Mouse (Mus musculus) heart, embryonic 16.5 days (tissue): ENCODE results near the gene Cct5. TPM values are rescaled to one million over a fixed set of nuclear protein-coding genes. Genes with fewer than 3 reads are reported as not detected.

Experiments
- ATAC-seq: fragments of 200-750 bp; cut with Nextera tagmentation; replicated peaks from 2 replicates; pipeline ENCODE4 v1.8.0; 2017; ENCODE audit warnings: moderate number of reproducible peaks; ENCODE audit not compliant: insufficient read depth, low FRiP score; ENCODE audit errors: extremely low read depth
- H3K27ac ChIP-seq: fragments of 300-500 bp; sonication (generic); 2 replicates; pipeline ENCODE4 v1.5.1; 2014; ENCODE audit warnings: mild to moderate bottlenecking, low read length, control low read depth, moderate library complexity
- H3K27me3 ChIP-seq: fragments of 300-500 bp; sonication (generic); 2 replicates; pipeline ENCODE4 v1.6.1; 2014; ENCODE audit warnings: low read length, mixed read lengths; ENCODE audit not compliant: control insufficient read depth, insufficient read depth
- H3K36me3 ChIP-seq: fragments of 300-500 bp; sonication (generic); 2 replicates; pipeline ENCODE4 v1.6.1; 2014; ENCODE audit not compliant: control insufficient read depth, insufficient read depth
- H3K4me1 ChIP-seq: fragments of 300-500 bp; sonication (generic); 2 replicates; pipeline ENCODE4 v1.6.1; 2014; ENCODE audit warnings: low read length, mixed read lengths; ENCODE audit not compliant: control insufficient read depth, insufficient read depth
- H3K4me2 ChIP-seq: fragments of 300-500 bp; sonication (generic); 2 replicates; pipeline ENCODE4 v1.6.1; 2014; ENCODE audit warnings: low read depth, mild to moderate bottlenecking, control low read depth, low read length
- H3K4me3 ChIP-seq: fragments of 300-500 bp; sonication (generic); 2 replicates; pipeline ENCODE4 v1.5.1; 2014; ENCODE audit warnings: mild to moderate bottlenecking, control low read depth, low read length
- H3K9ac ChIP-seq: fragments of 300-500 bp; sonication (generic); 2 replicates; pipeline ENCODE4 v1.6.1; 2014; ENCODE audit warnings: low read length, control low read depth
- H3K9me3 ChIP-seq: fragments of 300-500 bp; sonication (generic); replicated peaks from 2 replicates; pipeline ENCODE4 v1.6.1; 2016; ENCODE audit warnings: low read length; ENCODE audit not compliant: control insufficient read depth
- WGBS: fragments of 180-500 bp; shearing (Covaris S2); extraction: QIAGEN DNeasy Blood & Tissue Kit; methylation state at CpG from one replicate; pipeline ENCODE4 v1.1.7; 2014; 5-methylcytosine and 5-hydroxymethylcytosine counted together
- polyA plus RNA-seq: library from polyadenylated mRNA; unstranded; fragments of >200 nt; fragmentation: Nextera tagmentation; extraction: Ambion mirVana; gene quantifications from 2 replicates; pipeline ENCODE4 v1.2.1, GENCODE M21; 2015

Cct5 gene
- polyA plus RNA-seq, 1 experiment from 2014 or later = 373 TPM

DNA sequence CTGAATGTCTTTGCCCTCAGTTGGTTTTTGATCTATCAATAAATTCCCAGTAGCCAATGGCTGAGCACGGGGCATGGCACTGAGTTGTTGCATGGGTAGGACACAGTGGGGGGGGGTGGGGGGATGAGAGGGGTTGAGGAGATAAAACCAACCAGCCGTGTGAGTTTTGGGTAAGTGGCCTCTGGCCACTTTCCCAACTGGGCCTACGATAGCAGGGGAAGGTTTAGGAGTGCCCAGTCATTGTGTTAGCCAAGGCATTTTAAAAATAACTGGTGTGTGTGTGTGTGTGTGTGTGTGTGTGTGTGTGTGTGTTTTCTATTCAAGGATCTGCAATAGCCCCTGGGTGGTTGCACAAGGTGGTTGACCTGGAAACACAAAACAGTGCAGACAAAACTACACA, 58.4 kb downstream of the Cct5 start:
- H3K4me1 ChIP-seq = peaks cover 28% of the 10 kb centered on the region
- H3K9ac ChIP-seq = no peak overlapping the region; the same call in 1 of the 2 replicates
- 10% methylated on average over 3 of the region's 3 CpGs for WGBS
- H3K4me2 ChIP-seq = no peak overlapping the region
- no peaks in the 10 kb centered on the region for H3K9me3 ChIP-seq
- ATAC-seq = peak; percentile 86
- H3K4me3 ChIP-seq = no peak overlapping the region
- peak overlapping the region; percentile 53 for H3K27ac ChIP-seq
- H3K27me3 ChIP-seq = no peaks in the 10 kb centered on the region
- no peaks in the 10 kb centered on the region for H3K36me3 ChIP-seq

DNA sequence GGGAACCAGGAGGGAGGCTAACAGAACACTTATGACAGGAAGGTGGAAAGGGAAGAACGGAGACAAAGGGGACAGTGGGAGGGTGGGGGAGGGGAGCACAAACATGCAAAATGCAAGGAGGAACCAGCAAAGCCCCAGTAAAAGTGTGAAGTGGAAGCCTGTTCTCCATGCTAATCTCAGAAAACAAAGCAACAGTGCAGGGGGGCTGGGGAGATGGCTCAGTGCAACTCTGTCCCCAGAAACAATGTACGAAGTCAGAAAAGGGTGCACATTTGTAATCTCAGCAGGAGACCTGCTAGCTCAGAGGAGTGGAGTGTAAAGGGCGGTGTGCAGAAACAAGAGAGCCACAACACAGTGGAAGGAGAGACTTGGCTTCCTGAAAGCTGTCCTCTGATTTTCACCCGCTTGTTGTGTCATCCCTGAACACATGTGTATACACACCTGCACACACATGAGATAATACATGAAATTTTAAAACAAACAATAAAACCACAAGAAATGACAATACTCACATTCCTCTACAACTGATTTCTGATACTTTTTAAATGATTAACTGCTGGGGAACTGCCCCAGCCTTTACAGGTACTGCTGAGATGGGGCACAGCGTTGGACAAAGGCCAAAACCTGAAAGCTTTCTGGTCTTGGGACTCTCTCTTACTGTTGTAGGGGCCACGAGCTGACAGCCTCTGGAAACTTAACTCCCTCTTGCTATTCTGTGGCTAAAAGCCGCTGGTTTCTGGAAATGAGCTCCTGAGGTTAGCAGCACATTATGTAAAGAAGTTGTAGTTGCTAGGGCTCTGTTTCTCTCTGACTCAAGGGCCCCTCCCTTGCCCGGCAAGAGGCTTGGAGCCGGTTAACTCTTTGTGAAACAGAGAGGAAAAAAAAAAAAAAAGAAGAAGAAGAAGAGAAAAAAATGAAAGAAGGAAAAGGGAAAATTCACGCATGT, 59.3 kb downstream of the Cct5 start:
- no peak for ATAC-seq

More for the DNA sequence above, 59.3 kb downstream of the Cct5 start:
- Histone ChIP-seq H3K9me3 (no peaks in the 10 kb centered on the region), H3K27ac (peak overlapping the region; percentile 46), H3K4me3 (no peak overlapping the region), H3K4me1 (peaks cover 28% of the 10 kb centered on the region), H3K9ac (peak overlapping the region; percentile 30; the same call in 1 of the 2 replicates), H3K36me3 (no peaks in the 10 kb centered on the region), H3K27me3 (no peaks in the 10 kb centered on the region), H3K4me2 (peak overlapping the region; percentile 33; the same call in 1 of the 2 replicates)
- 14% methylated on average over 10 of the region's 10 CpGs for WGBS

Other genes starting within 250 kb of the Cct5 start
- 4.6 and 5.4 TPM in 2 replicates for gene Ankrd33b, start 234.1 kb downstream of the Cct5 start, polyA plus RNA-seq
- 1.7 and 2.4 TPM in 2 replicates for gene Ropn1l, start 148.1 kb downstream of the Cct5 start, polyA plus RNA-seq
- gene March6, start 70.8 kb downstream of the Cct5 start, polyA plus RNA-seq = 29.0 and 31.3 TPM in 2 replicates
- 10.9 and 12.2 TPM in 2 replicates for gene Cmbl, start 36.4 kb downstream of the Cct5 start, polyA plus RNA-seq
- 14.4 and 14.8 TPM in 2 replicates for gene Fam173b, start within 50 bp of the Cct5 start, polyA plus RNA-seq